Comparison of ENCODE assay signal across 33 mouse cellular contexts in the genomic region with DNA sequence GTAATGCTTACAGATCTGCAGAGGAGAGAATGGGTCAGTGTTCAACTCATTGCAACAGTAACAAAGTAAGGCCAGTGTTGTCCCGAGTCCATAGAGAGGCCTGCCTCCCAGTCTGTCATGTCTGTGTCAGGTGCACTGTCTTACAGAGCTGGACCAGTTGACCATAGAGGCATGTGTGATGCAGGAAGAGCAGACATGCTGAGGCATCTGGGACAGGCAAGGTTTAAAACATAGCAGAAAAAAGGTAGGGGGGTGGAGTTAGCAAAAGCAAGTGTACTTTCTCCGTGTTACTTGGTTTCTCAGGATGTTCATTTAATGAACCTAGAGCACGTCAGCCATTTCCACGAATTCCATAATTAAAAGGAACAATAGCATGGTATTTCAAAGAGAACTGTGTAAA.
"Had no signal": no experiment of that assay in that cellular context is flagged by ENCODE, and none has a peak within 500 bp of the region (broad histone marks: within the 10 kb centered on the region; RNA-seq: fewer than 3 reads in every experiment).

No protein-coding gene starts in this region.

- H3K36me3 ChIP-seq: heart, embryonic 10.5 days; heart, embryonic 12.5 days; heart, embryonic 13.5 days; heart, embryonic 15.5 days; hindbrain, embryonic 10.5 days; hindbrain, embryonic 12.5 days; hindbrain, embryonic 13.5 days; hindbrain, embryonic 15.5 days; intestine, embryonic 15.5 days; kidney, embryonic 15.5 days had no signal

- H3K27ac ChIP-seq: heart, embryonic 10.5 days; heart, embryonic 13.5 days; heart, embryonic 15.5 days; hindbrain, embryonic 10.5 days; hindbrain, embryonic 12.5 days; hindbrain, embryonic 13.5 days; hindbrain, embryonic 14.5 days; hindbrain, embryonic 15.5 days; hindbrain, postnatal 0 days; intestine, embryonic 15.5 days; kidney, embryonic 15.5 days; kidney, postnatal 0 days had no signal

- H3K9ac ChIP-seq: heart, embryonic 12.5 days; heart, embryonic 13.5 days; heart, embryonic 15.5 days; hindbrain, embryonic 12.5 days; hindbrain, embryonic 13.5 days; hindbrain, embryonic 14.5 days; hindbrain, embryonic 15.5 days; intestine, embryonic 15.5 days; kidney, embryonic 15.5 days had no signal

- ATAC-seq: hindbrain, embryonic 16.5 days; hindbrain, postnatal 0 days; inflammation-experienced regulatory T-cells, adult 6 months; intestine, embryonic 15.5 days; intestine, embryonic 16.5 days; intestine, postnatal 0 days had no signal

- H3K4me1 ChIP-seq: heart, embryonic 10.5 days; heart, embryonic 12.5 days; heart, embryonic 13.5 days; heart, embryonic 15.5 days; hindbrain, embryonic 10.5 days; hindbrain, embryonic 12.5 days; hindbrain, embryonic 13.5 days; hindbrain, embryonic 15.5 days; intestine, embryonic 15.5 days; kidney, embryonic 15.5 days had no signal

- H3K4me3 ChIP-seq: heart, embryonic 10.5 days; heart, embryonic 12.5 days; heart, embryonic 13.5 days; heart, embryonic 15.5 days; hindbrain, embryonic 10.5 days; hindbrain, embryonic 12.5 days; hindbrain, embryonic 13.5 days; hindbrain, embryonic 15.5 days; intestine, embryonic 15.5 days; kidney, embryonic 15.5 days; layer of hippocampus, adult 2 months had no signal

- H3K4me2 ChIP-seq: heart, embryonic 12.5 days; heart, embryonic 13.5 days; heart, embryonic 15.5 days; hindbrain, embryonic 12.5 days; hindbrain, embryonic 13.5 days; hindbrain, embryonic 14.5 days; hindbrain, embryonic 15.5 days; intestine, embryonic 15.5 days; kidney, embryonic 15.5 days had no signal

- DNase-seq: heart, postnatal 10 days; heart, postnatal 14 days; heart, postnatal 36 days; heart, postnatal 4 days; kidney, adult 11 months; kidney, adult 18-20 months; kidney, adult 2 months; kidney, adult 8-10 months; kidney, adult 9 months; kidney, postnatal 10 days; kidney, postnatal 14 days; kidney, postnatal 25 days; kidney, postnatal 36 days; kidney, postnatal 4 days; layer of hippocampus, postnatal 36 days had no signal

- H3K27me3 ChIP-seq: heart, embryonic 12.5 days; heart, embryonic 13.5 days; heart, embryonic 15.5 days; hindbrain, embryonic 12.5 days; hindbrain, embryonic 13.5 days; hindbrain, embryonic 15.5 days; intestine, embryonic 15.5 days; kidney, embryonic 15.5 days had no signal

- H3K9me3 ChIP-seq: heart, embryonic 10.5 days; heart, embryonic 12.5 days; heart, embryonic 13.5 days; heart, embryonic 15.5 days; hindbrain, embryonic 10.5 days; hindbrain, embryonic 12.5 days; hindbrain, embryonic 13.5 days; hindbrain, embryonic 15.5 days; intestine, embryonic 15.5 days; kidney, embryonic 15.5 days had no signal
